Mouse (Mus musculus) kidney, adult 18-20 months (tissue): ENCODE measurements around the gene Bicral.
"Not testable (repeated sequence)": the region's sequence is repeated elsewhere in the genome, so short reads cannot be mapped to it uniquely, and the experiment has no call there.

ENCODE experiments used
- DNase-seq: peaks from one replicate; pipeline ENCODE4 v3.0.0; 2021

The Bicral gene

GRCm38 (mm10) chr17:46874133-46874532, 15.9 kb upstream of the Bicral start:
- peak; percentile 36 for DNase-seq

GRCm38 (mm10) chr17:46872806-46873205, 14.5 kb upstream of the Bicral start:
- DNase-seq = no peak

GRCm38 (mm10) chr17:46870913-46871312, 12.6 kb upstream of the Bicral start:
- DNase-seq = no peak

- DNase-seq = no peak
These were observed 12.0 kb upstream of the Bicral start for GRCm38 (mm10) chr17:46870204-46870798.

GRCm38 (mm10) chr17:46866836-46867235, 8.6 kb upstream of the Bicral start:
- no peak for DNase-seq

GRCm38 (mm10) chr17:46864566-46865195, 6.4 kb upstream of the Bicral start:
- DNase-seq = no peak

GRCm38 (mm10) chr17:46860120-46860519, 1.8 kb upstream of the Bicral start:
- DNase-seq = no peak

GRCm38 (mm10) chr17:46858749-46859444, 615 bp upstream of the Bicral start:
- DNase-seq = no peak

GRCm38 (mm10) chr17:46857361-46857902, 850 bp downstream of the Bicral start:
- peak; percentile 82 for DNase-seq

GRCm38 (mm10) chr17:46856471-46857360, 1.6 kb downstream of the Bicral start:
- DNase-seq = peak; percentile 86

- no peak for DNase-seq
These were observed 2.2 kb downstream of the Bicral start for GRCm38 (mm10) chr17:46856107-46856388.

- DNase-seq = peak; percentile 43
These were observed 2.8 kb downstream of the Bicral start for GRCm38 (mm10) chr17:46855328-46856106.

GRCm38 (mm10) chr17:46854640-46855110, 3.6 kb downstream of the Bicral start:
- peak; percentile 49 for DNase-seq

- DNase-seq = no peak
These were observed 4.2 kb downstream of the Bicral start for GRCm38 (mm10) chr17:46854096-46854495.

- peak; percentile 61 for DNase-seq
These were observed 5.0 kb downstream of the Bicral start for GRCm38 (mm10) chr17:46853281-46853680.

GRCm38 (mm10) chr17:46852725-46853124, 5.6 kb downstream of the Bicral start:
- DNase-seq = no peak

GRCm38 (mm10) chr17:46847206-46847605, 11.1 kb downstream of the Bicral start:
- DNase-seq = no peak

- not testable (repeated sequence) for DNase-seq
These were observed 11.7 kb downstream of the Bicral start for GRCm38 (mm10) chr17:46846573-46846972.

- no peak for DNase-seq
These were observed 13.0 kb downstream of the Bicral start for GRCm38 (mm10) chr17:46845262-46845661.

- DNase-seq = no peak
These were observed 13.5 kb downstream of the Bicral start for GRCm38 (mm10) chr17:46844811-46845210.

- DNase-seq = no peak
These were observed 14.6 kb downstream of the Bicral start for GRCm38 (mm10) chr17:46843716-46844115.

- DNase-seq = no peak
These were observed 15.3 kb downstream of the Bicral start for GRCm38 (mm10) chr17:46843022-46843421.
